Mouse (Mus musculus): Measurements from ENCODE around the gene Tnip1. TPM values are rescaled to one million over a fixed set of nuclear protein-coding genes. Genes with fewer than 3 reads are reported as not detected.

Gene Tnip1
- total and polyA plus RNA-seq, 2 experiments from 2014 or later = 16.6 to 19.7 TPM

GRCm38 (mm10) chr11:54972049-54972723, 9.5 kb upstream of the Tnip1 start:
- no peaks in the 10 kb centered on the region for H3K9me3 ChIP-seq (replicated peaks; ENCODE audit: control insufficient read depth, low read length)
- no peaks in the 10 kb centered on the region for H3K36me3 ChIP-seq (replicated peaks; ENCODE audit: control insufficient read depth, insufficient read depth, low read length)
- 47% methylated on average over 4 of the region's 4 CpGs for WGBS
- DNase-seq (ENCODE audit: low spot score) (no peak), ATAC-seq (ENCODE audit: insufficient read depth, low read depth) (no peak)
- H3K4me3 ChIP-seq (ENCODE audit: low read depth, low read length) = no peak overlapping the region
- H3K4me2 ChIP-seq (ENCODE audit: low read depth, low read length) = no peak overlapping the region
- no peak overlapping the region for H3K27ac ChIP-seq (ENCODE audit: low read depth)
- H3K27me3 ChIP-seq (ENCODE audit: control insufficient read depth, insufficient read depth, low read length) = no peaks in the 10 kb centered on the region
- peaks cover 13% of the 10 kb centered on the region for H3K4me1 ChIP-seq (ENCODE audit: control insufficient read depth, insufficient read depth)
- H3K9ac ChIP-seq (replicated peaks; ENCODE audit: low read depth, low read length) = no peak overlapping the region
- TF ChIP-seq CTCF (IDR thresholded peaks at IDR 0.05; ENCODE audit: low read depth) (no peak), EP300 (IDR thresholded peaks at IDR 0.05; ENCODE audit: low read depth) (no peak)

GRCm38 (mm10) chr11:54971365-54972048, 8.8 kb upstream of the Tnip1 start:
- 70% methylated on average over 8 of the region's 8 CpGs for WGBS
- Histone ChIP-seq H3K4me2 (ENCODE audit: low read depth, low read length) (no peak overlapping the region), H3K9me3 (replicated peaks; ENCODE audit: control insufficient read depth, low read length) (no peaks in the 10 kb centered on the region), H3K4me3 (ENCODE audit: low read depth, low read length) (no peak overlapping the region), H3K4me1 (ENCODE audit: control insufficient read depth, insufficient read depth) (peaks cover 13% of the 10 kb centered on the region), H3K27me3 (ENCODE audit: control insufficient read depth, insufficient read depth, low read length) (no peaks in the 10 kb centered on the region), H3K27ac (ENCODE audit: low read depth) (no peak overlapping the region), H3K9ac (replicated peaks; ENCODE audit: low read depth, low read length) (no peak overlapping the region), H3K36me3 (replicated peaks; ENCODE audit: control insufficient read depth, insufficient read depth, low read length) (no peaks in the 10 kb centered on the region)
- no peak for ATAC-seq (ENCODE audit: insufficient read depth, low read depth)
- TF ChIP-seq EP300 (IDR thresholded peaks at IDR 0.05; ENCODE audit: low read depth) = no peak
- no peak for TF ChIP-seq CTCF (IDR thresholded peaks at IDR 0.05; ENCODE audit: low read depth)
- DNase-seq (ENCODE audit: low spot score) = no peak

- Histone ChIP-seq H3K4me2 (ENCODE audit: low read depth, low read length) (no peak overlapping the region), H3K4me3 (ENCODE audit: low read depth, low read length) (no peak overlapping the region), H3K27ac (ENCODE audit: low read depth) (no peak overlapping the region), H3K27me3 (ENCODE audit: control insufficient read depth, insufficient read depth, low read length) (no peaks in the 10 kb centered on the region), H3K9me3 (replicated peaks; ENCODE audit: control insufficient read depth, low read length) (no peaks in the 10 kb centered on the region), H3K4me1 (ENCODE audit: control insufficient read depth, insufficient read depth) (peaks cover 17% of the 10 kb centered on the region), H3K36me3 (replicated peaks; ENCODE audit: control insufficient read depth, insufficient read depth, low read length) (no peaks in the 10 kb centered on the region), H3K9ac (replicated peaks; ENCODE audit: low read depth, low read length) (no peak overlapping the region)
- DNase-seq (ENCODE audit: low spot score) (no peak), ATAC-seq (ENCODE audit: insufficient read depth, low read depth) (no peak)
- TF ChIP-seq CTCF (IDR thresholded peaks at IDR 0.05; ENCODE audit: low read depth) (no peak), EP300 (IDR thresholded peaks at IDR 0.05; ENCODE audit: low read depth) (no peak)
- 79% methylated on average over 6 of the region's 6 CpGs for WGBS
Observed at GRCm38 (mm10) chr11:54965234-54965633, 2.5 kb upstream of the Tnip1 start.

- Histone ChIP-seq H3K4me3 (ENCODE audit: low read depth, low read length) (peak overlapping the region; percentile 4; the same call in 1 of the 2 replicates), H3K4me2 (ENCODE audit: low read depth, low read length) (peak overlapping the region; percentile 37), H3K9ac (replicated peaks; ENCODE audit: low read depth, low read length) (0 out of 2 replicates have a peak overlapping the region, but pooled peaks have one; percentile 37), H3K27ac (ENCODE audit: low read depth) (peak overlapping the region; percentile 26), H3K27me3 (ENCODE audit: control insufficient read depth, insufficient read depth, low read length) (no peaks in the 10 kb centered on the region), H3K36me3 (replicated peaks; ENCODE audit: control insufficient read depth, insufficient read depth, low read length) (no peaks in the 10 kb centered on the region), H3K4me1 (ENCODE audit: control insufficient read depth, insufficient read depth) (peaks cover 29% of the 10 kb centered on the region), H3K9me3 (replicated peaks; ENCODE audit: control insufficient read depth, low read length) (no peaks in the 10 kb centered on the region)
- no peak for ATAC-seq (ENCODE audit: insufficient read depth, low read depth)
- DNase-seq (ENCODE audit: low spot score) = no peak
- TF ChIP-seq EP300 (IDR thresholded peaks at IDR 0.05; ENCODE audit: low read depth) (no peak), CTCF (IDR thresholded peaks at IDR 0.05; ENCODE audit: low read depth) (no peak)
- WGBS = 38% methylated on average over 3 of the region's 3 CpGs
Observed at GRCm38 (mm10) chr11:54961921-54962320, 796 bp downstream of the Tnip1 start.

- Histone ChIP-seq H3K27ac (ENCODE audit: low read depth) (no peak overlapping the region; the same call in 1 of the 2 replicates), H3K9ac (replicated peaks; ENCODE audit: low read depth, low read length) (no peak overlapping the region), H3K36me3 (replicated peaks; ENCODE audit: control insufficient read depth, insufficient read depth, low read length) (no peaks in the 10 kb centered on the region), H3K4me3 (ENCODE audit: low read depth, low read length) (no peak overlapping the region), H3K27me3 (ENCODE audit: control insufficient read depth, insufficient read depth, low read length) (no peaks in the 10 kb centered on the region), H3K9me3 (replicated peaks; ENCODE audit: control insufficient read depth, low read length) (no peaks in the 10 kb centered on the region), H3K4me2 (ENCODE audit: low read depth, low read length) (peak overlapping the region; percentile 37), H3K4me1 (ENCODE audit: control insufficient read depth, insufficient read depth) (peaks cover 29% of the 10 kb centered on the region)
- 57% methylated on average over 6 of the region's 6 CpGs for WGBS
- DNase-seq (ENCODE audit: low spot score) = no peak
- no peak for ATAC-seq (ENCODE audit: insufficient read depth, low read depth)
- TF ChIP-seq CTCF (IDR thresholded peaks at IDR 0.05; ENCODE audit: low read depth) = no peak
- TF ChIP-seq EP300 (IDR thresholded peaks at IDR 0.05; ENCODE audit: low read depth) = no peak
Observed at GRCm38 (mm10) chr11:54961164-54961850, 1.4 kb downstream of the Tnip1 start.
